Mouse (Mus musculus): Measurements from ENCODE around the gene Mob3c. TPM values are rescaled to one million over a fixed set of nuclear protein-coding genes. Genes with fewer than 3 reads are reported as not detected.

The Mob3c gene
- polyA plus RNA-seq, 1 experiment from 2014 or later = 12.1 TPM

DNA sequence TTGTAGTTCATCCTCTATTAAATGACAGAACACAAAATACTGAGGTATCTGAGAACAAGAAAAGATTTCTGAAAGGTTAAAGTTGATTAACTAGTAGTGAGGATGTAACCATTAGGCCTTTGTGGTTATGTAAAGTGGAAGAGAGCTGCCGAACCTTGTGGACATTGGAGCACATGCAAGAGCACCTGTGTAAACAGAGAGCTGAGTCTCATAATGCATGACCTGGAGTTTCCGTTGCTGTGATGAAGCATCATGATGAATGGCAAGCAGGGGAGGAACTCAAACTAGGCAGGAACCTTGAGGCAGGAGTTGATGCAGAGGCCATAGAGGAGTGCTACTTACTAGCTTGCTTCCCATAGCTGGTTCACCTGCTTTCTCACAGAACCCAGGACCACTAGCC is 22.7 kb downstream of the Mob3c start:
- ATAC-seq (ENCODE audit: insufficient number of reproducible peaks, insufficient read depth, low FRiP score, low read depth) = no peak
- peaks cover 12% of the 10 kb centered on the region for H3K36me3 ChIP-seq (ENCODE audit: control insufficient read depth, insufficient read depth, low read length)
- H3K9ac ChIP-seq (replicated peaks; ENCODE audit: low read depth, low read length) = no peak overlapping the region
- H3K9me3 ChIP-seq (ENCODE audit: control insufficient read depth, low read depth, low read length) = no peaks in the 10 kb centered on the region
- no peaks in the 10 kb centered on the region for H3K4me1 ChIP-seq (ENCODE audit: control insufficient read depth, insufficient read depth, low read length)
- no peak overlapping the region for H3K4me2 ChIP-seq (replicated peaks; ENCODE audit: low read depth, low read length)
- 23% methylated on average over 2 of the region's 2 CpGs for WGBS
- no peak overlapping the region for H3K4me3 ChIP-seq (ENCODE audit: low read depth, low read length)
- no peaks in the 10 kb centered on the region for H3K27me3 ChIP-seq (ENCODE audit: control insufficient read depth, insufficient read depth, low read length)
- H3K27ac ChIP-seq (ENCODE audit: low read length) = no peak overlapping the region

DNA sequence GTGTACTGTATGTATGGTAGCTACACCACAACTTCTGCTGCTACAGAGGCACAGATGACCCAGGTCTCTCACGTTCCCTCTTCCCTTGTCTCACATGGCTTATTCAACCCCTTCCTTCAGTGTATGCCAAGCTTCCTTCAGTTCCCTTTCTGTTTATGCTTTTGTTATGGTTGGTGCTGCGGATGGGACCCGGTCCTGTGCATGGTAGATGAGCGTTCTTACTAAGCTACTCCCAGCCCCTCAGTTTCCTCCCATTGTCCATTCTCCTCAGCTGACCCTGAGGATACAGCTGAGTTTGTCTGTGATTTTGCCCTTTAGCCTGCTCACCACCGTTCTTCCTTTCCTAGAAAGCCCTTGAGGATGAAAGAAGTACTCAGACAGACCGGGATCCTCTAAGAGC is 23.7 kb downstream of the Mob3c start:
- Histone ChIP-seq H3K9ac (replicated peaks; ENCODE audit: low read depth, low read length) (no peak overlapping the region), H3K9me3 (ENCODE audit: control insufficient read depth, low read depth, low read length) (no peaks in the 10 kb centered on the region), H3K4me2 (replicated peaks; ENCODE audit: low read depth, low read length) (no peak overlapping the region), H3K36me3 (ENCODE audit: control insufficient read depth, insufficient read depth, low read length) (peaks cover 12% of the 10 kb centered on the region), H3K27me3 (ENCODE audit: control insufficient read depth, insufficient read depth, low read length) (no peaks in the 10 kb centered on the region), H3K4me1 (ENCODE audit: control insufficient read depth, insufficient read depth, low read length) (no peaks in the 10 kb centered on the region), H3K4me3 (ENCODE audit: low read depth, low read length) (no peak overlapping the region), H3K27ac (ENCODE audit: low read length) (no peak overlapping the region)
- no peak for ATAC-seq (ENCODE audit: insufficient number of reproducible peaks, insufficient read depth, low FRiP score, low read depth)
- 82% methylated on average over 6 of the region's 6 CpGs for WGBS

DNA sequence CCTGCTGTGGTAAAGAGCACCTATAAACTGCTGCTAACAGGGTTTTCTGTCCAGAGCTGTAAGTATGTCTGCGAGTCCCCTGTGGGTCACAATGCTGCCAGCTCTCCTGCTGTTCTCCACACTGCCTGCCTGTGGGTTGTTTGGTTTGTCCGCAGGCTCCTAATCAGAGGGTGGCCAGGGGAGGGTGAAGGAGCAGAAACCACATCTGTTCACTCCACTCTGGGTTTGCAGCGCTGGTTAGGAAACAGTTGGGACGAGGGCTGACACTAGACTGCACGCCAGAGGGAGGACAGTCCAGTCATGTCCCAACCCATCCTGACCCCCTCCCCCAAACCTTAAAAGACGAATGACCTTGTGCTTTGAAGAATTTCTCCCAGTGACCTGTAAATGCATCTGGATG is 27.2 kb downstream of the Mob3c start:
- no peak overlapping the region for H3K9ac ChIP-seq (replicated peaks; ENCODE audit: low read depth, low read length)
- no peak overlapping the region for H3K4me2 ChIP-seq (replicated peaks; ENCODE audit: low read depth, low read length)
- no peaks in the 10 kb centered on the region for H3K27me3 ChIP-seq (ENCODE audit: control insufficient read depth, insufficient read depth, low read length)
- no peak overlapping the region for H3K27ac ChIP-seq (ENCODE audit: low read length)
- 47% methylated on average over 6 of the region's 6 CpGs for WGBS
- no peak for ATAC-seq (ENCODE audit: insufficient number of reproducible peaks, insufficient read depth, low FRiP score, low read depth)
- H3K4me1 ChIP-seq (ENCODE audit: control insufficient read depth, insufficient read depth, low read length) = no peaks in the 10 kb centered on the region
- no peak overlapping the region for H3K4me3 ChIP-seq (ENCODE audit: low read depth, low read length)
- H3K9me3 ChIP-seq (ENCODE audit: control insufficient read depth, low read depth, low read length) = no peaks in the 10 kb centered on the region
- peaks cover 16% of the 10 kb centered on the region for H3K36me3 ChIP-seq (ENCODE audit: control insufficient read depth, insufficient read depth, low read length)

DNA sequence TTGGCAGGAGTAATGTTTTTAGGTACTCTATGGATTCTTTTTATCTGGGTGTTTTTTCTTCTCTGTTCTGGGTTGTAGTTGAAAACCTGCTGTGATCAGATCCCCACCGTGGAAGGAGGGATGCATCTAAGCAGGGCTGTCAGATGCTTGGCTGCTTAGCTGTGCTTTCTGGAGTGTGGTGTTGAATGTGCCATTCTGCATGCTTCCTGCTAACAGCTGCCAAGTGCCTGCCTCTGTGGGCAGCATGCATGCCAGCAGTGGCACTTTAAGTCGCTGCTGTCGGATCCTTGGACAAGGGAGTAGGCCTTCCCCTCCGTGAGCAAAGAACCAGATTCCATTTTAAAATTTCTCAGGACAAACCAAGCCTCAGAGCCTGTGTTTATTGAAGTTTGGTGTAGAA is 27.7 kb downstream of the Mob3c start:
- H3K27ac ChIP-seq (ENCODE audit: low read length) = no peak overlapping the region
- no peaks in the 10 kb centered on the region for H3K4me1 ChIP-seq (ENCODE audit: control insufficient read depth, insufficient read depth, low read length)
- H3K9ac ChIP-seq (replicated peaks; ENCODE audit: low read depth, low read length) = 0 out of 2 replicates have a peak overlapping the region, but pooled peaks have one; percentile 3
- no peak overlapping the region for H3K4me2 ChIP-seq (replicated peaks; ENCODE audit: low read depth, low read length)
- no peak overlapping the region for H3K4me3 ChIP-seq (ENCODE audit: low read depth, low read length)
- H3K9me3 ChIP-seq (ENCODE audit: control insufficient read depth, low read depth, low read length) = no peaks in the 10 kb centered on the region
- WGBS = 65% methylated on average over 4 of the region's 4 CpGs
- no peaks in the 10 kb centered on the region for H3K27me3 ChIP-seq (ENCODE audit: control insufficient read depth, insufficient read depth, low read length)
- no peak for ATAC-seq (ENCODE audit: insufficient number of reproducible peaks, insufficient read depth, low FRiP score, low read depth)
- H3K36me3 ChIP-seq (ENCODE audit: control insufficient read depth, insufficient read depth, low read length) = peaks cover 16% of the 10 kb centered on the region

DNA sequence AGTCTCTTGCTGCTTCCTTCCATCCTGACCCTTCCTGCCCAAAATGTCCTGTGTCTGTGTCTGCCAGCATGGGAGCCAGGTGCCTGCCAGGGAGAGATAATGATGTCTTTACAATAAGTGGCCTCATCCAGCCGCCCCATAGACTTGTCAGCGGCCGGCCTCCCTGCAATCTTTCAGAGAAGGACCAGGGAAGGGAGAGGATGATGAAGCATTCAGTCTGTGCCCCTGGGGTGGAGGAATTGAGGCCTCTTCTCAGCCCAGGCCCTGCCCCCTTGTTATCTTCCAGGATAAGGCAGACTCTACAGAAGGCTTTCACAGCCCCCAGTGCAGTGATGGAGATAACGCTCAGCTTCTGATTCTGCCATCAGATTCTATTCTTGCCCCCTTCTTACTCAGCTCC is 28.4 kb downstream of the Mob3c start:
- Histone ChIP-seq H3K4me3 (ENCODE audit: low read depth, low read length) (no peak overlapping the region), H3K9ac (replicated peaks; ENCODE audit: low read depth, low read length) (no peak overlapping the region), H3K4me2 (replicated peaks; ENCODE audit: low read depth, low read length) (no peak overlapping the region), H3K27ac (ENCODE audit: low read length) (no peak overlapping the region), H3K4me1 (ENCODE audit: control insufficient read depth, insufficient read depth, low read length) (no peaks in the 10 kb centered on the region), H3K9me3 (ENCODE audit: control insufficient read depth, low read depth, low read length) (no peaks in the 10 kb centered on the region), H3K36me3 (ENCODE audit: control insufficient read depth, insufficient read depth, low read length) (peaks cover 13% of the 10 kb centered on the region), H3K27me3 (ENCODE audit: control insufficient read depth, insufficient read depth, low read length) (no peaks in the 10 kb centered on the region)
- WGBS = 75% methylated on average over 4 of the region's 4 CpGs
- ATAC-seq (ENCODE audit: insufficient number of reproducible peaks, insufficient read depth, low FRiP score, low read depth) = peak; percentile 49; the same call in 1 of the 2 replicates

DNA sequence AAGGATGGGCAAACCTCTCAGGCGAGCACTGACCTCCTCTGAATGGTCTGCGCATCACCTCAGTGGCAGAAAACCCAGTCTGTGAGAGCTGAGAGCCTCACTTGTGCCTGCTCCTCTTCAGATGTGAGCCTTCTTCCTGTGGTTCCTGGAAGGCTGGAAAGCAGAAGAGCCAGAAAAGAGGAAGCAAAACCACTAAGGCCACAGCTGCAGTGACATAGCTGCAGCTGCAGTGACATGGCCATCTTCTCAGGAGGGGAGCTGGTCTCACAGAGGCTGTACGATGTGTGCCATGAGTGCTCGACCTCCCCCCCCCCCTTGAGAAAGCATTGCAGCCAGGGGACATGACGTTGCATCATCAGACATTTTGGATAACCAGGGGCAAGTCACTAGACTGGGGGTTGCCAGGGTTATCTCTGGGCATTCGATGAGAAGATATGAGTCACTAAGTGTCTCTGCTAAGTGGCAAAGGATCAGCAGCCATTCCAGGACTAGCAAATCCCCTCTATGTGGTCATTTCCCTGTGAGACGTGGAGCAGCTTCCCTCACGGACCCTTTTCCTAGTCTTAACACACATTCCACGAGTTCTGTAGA is 29.5 kb downstream of the Mob3c start:
- no peak overlapping the region for H3K9ac ChIP-seq (replicated peaks; ENCODE audit: low read depth, low read length)
- H3K36me3 ChIP-seq (ENCODE audit: control insufficient read depth, insufficient read depth, low read length) = peaks cover 13% of the 10 kb centered on the region
- H3K27ac ChIP-seq (ENCODE audit: low read length) = no peak overlapping the region
- no peak overlapping the region for H3K4me3 ChIP-seq (ENCODE audit: low read depth, low read length)
- WGBS = 80% methylated on average over 9 of the region's 9 CpGs
- no peak overlapping the region for H3K4me2 ChIP-seq (replicated peaks; ENCODE audit: low read depth, low read length)
- no peaks in the 10 kb centered on the region for H3K4me1 ChIP-seq (ENCODE audit: control insufficient read depth, insufficient read depth, low read length)
- no peak for ATAC-seq (ENCODE audit: insufficient number of reproducible peaks, insufficient read depth, low FRiP score, low read depth)
- H3K27me3 ChIP-seq (ENCODE audit: control insufficient read depth, insufficient read depth, low read length) = no peaks in the 10 kb centered on the region
- no peaks in the 10 kb centered on the region for H3K9me3 ChIP-seq (ENCODE audit: control insufficient read depth, low read depth, low read length)

DNA sequence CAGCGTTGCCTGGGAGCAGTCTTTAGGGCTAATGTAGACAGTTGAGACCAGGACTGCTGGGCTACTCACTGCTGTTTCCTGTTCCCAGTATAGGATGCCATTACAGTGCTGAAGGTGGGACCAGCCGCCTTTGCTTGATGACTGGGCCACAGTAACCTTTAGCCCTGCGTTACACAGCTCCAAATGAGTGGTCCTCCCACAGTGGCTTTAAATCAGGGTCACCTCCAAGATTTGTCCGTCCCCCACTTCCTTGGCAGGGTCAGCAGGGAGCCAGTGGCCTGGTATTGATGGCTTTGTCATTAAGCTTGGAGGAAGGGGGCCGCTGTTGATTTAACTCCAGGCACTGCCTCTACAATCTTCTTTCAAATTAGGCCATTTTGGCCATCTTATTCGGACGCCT is 35.5 kb downstream of the Mob3c start:
- Histone ChIP-seq H3K4me1 (ENCODE audit: control insufficient read depth, insufficient read depth, low read length) (0 out of 2 replicates have a peak, but pooled peaks cover 3% of the 10 kb centered on the region), H3K9me3 (ENCODE audit: control insufficient read depth, low read depth, low read length) (no peaks in the 10 kb centered on the region), H3K4me3 (ENCODE audit: low read depth, low read length) (no peak overlapping the region), H3K27ac (ENCODE audit: low read length) (no peak overlapping the region), H3K9ac (replicated peaks; ENCODE audit: low read depth, low read length) (no peak overlapping the region), H3K4me2 (replicated peaks; ENCODE audit: low read depth, low read length) (no peak overlapping the region), H3K36me3 (ENCODE audit: control insufficient read depth, insufficient read depth, low read length) (peaks cover 6% of the 10 kb centered on the region; the same call in 1 of the 2 replicates), H3K27me3 (ENCODE audit: control insufficient read depth, insufficient read depth, low read length) (no peaks in the 10 kb centered on the region)
- ATAC-seq (ENCODE audit: insufficient number of reproducible peaks, insufficient read depth, low FRiP score, low read depth) = no peak
- 54% methylated on average over 7 of the region's 7 CpGs for WGBS

DNA sequence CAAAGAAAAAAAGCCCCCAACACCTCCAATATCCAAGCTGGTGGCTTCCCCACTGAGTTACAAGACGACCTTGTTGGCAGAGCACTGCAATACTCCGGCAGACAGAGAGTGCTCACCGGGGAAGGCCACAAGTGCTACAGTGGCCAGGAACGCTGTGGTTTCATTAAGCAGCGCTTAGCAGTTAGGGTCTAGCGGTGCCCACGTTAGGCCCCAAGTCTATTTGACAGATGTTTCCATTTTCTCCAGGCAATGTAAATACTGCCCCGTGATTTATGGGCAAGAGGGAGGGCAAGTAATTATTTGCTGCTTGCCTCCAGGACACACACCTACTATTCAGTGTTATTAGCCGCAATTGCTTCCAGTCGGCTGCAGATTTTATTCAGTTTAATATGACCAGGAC is 36.0 kb downstream of the Mob3c start:
- no peaks in the 10 kb centered on the region for H3K27me3 ChIP-seq (ENCODE audit: control insufficient read depth, insufficient read depth, low read length)
- H3K4me1 ChIP-seq (ENCODE audit: control insufficient read depth, insufficient read depth, low read length) = 0 out of 2 replicates have a peak, but pooled peaks cover 3% of the 10 kb centered on the region
- no peaks in the 10 kb centered on the region for H3K9me3 ChIP-seq (ENCODE audit: control insufficient read depth, low read depth, low read length)
- H3K4me2 ChIP-seq (replicated peaks; ENCODE audit: low read depth, low read length) = no peak overlapping the region
- 22% methylated on average over 10 of the region's 10 CpGs for WGBS
- no peak overlapping the region for H3K4me3 ChIP-seq (ENCODE audit: low read depth, low read length)
- no peak for ATAC-seq (ENCODE audit: insufficient number of reproducible peaks, insufficient read depth, low FRiP score, low read depth)
- no peak overlapping the region for H3K27ac ChIP-seq (ENCODE audit: low read length)
- peaks cover 6% of the 10 kb centered on the region; the same call in 1 of the 2 replicates for H3K36me3 ChIP-seq (ENCODE audit: control insufficient read depth, insufficient read depth, low read length)
- no peak overlapping the region for H3K9ac ChIP-seq (replicated peaks; ENCODE audit: low read depth, low read length)

Data from stomach, embryonic 14.5 days (tissue).